In the genomic region with DNA sequence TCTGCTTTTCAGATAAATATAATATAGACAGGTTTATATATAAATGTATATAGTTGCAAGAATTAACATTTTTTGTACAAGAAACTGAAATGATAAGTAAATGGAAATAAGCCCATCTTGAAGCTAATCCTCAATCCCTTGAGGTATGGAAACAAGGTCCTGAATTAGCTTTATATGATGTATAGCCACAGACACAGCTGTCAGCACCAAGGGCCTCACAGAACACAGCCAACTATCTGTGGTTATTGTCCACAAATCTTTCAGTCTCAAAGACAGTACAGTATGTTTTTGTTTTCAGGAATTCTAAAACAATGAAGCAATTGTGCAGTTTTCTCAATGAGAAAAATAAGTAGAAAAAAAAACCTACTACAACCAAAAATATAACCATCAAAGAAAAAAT, we compare ENCODE assay signal across 25 mouse cellular contexts.
"Had no signal": no experiment of that assay in that cellular context is flagged by ENCODE, and none has a peak within 500 bp of the region (broad histone marks: within the 10 kb centered on the region; RNA-seq: fewer than 3 reads in every experiment).

No protein-coding gene starts in this region.

- H3K27me3 ChIP-seq: heart, embryonic 12.5 days; hindbrain, embryonic 12.5 days; intestine, embryonic 15.5 days; limb, embryonic 12.5 days had no signal

- H3K4me3 ChIP-seq: heart, embryonic 10.5 days; heart, embryonic 12.5 days; hindbrain, embryonic 10.5 days; hindbrain, embryonic 12.5 days; intestine, embryonic 15.5 days; layer of hippocampus, adult 2 months; left cerebral cortex, adult 2 months; limb, embryonic 10.5 days; limb, embryonic 12.5 days had no signal

- DNase-seq: gastrocnemius, postnatal 14 days; gastrocnemius, postnatal 36 days; heart, adult 18-20 months; heart, postnatal 10 days; heart, postnatal 4 days; kidney, adult 18-20 months; kidney, adult 8-10 months; kidney, postnatal 10 days; kidney, postnatal 25 days; kidney, postnatal 4 days; liver had no signal

- H3K9ac ChIP-seq: heart, embryonic 12.5 days; hindbrain, embryonic 12.5 days; hindbrain, embryonic 14.5 days; intestine, embryonic 15.5 days; limb, embryonic 12.5 days had no signal

- H3K9me3 ChIP-seq: heart, embryonic 10.5 days; heart, embryonic 12.5 days; hindbrain, embryonic 10.5 days; hindbrain, embryonic 12.5 days; intestine, embryonic 15.5 days; limb, embryonic 10.5 days; limb, embryonic 12.5 days had no signal

- H3K4me1 ChIP-seq: heart, embryonic 10.5 days; heart, embryonic 12.5 days; hindbrain, embryonic 10.5 days; hindbrain, embryonic 12.5 days; intestine, embryonic 15.5 days; limb, embryonic 10.5 days; limb, embryonic 12.5 days had no signal

- H3K4me2 ChIP-seq: heart, embryonic 12.5 days; hindbrain, embryonic 12.5 days; hindbrain, embryonic 14.5 days; intestine, embryonic 15.5 days; limb, embryonic 12.5 days; liver, embryonic 11.5 days had no signal

- ATAC-seq: hindbrain, embryonic 16.5 days; inflammation-experienced regulatory T-cells, adult 6 months; intestine, embryonic 15.5 days; intestine, postnatal 0 days had no signal

- H3K36me3 ChIP-seq: heart, embryonic 10.5 days; heart, embryonic 12.5 days; hindbrain, embryonic 10.5 days; hindbrain, embryonic 12.5 days; intestine, embryonic 15.5 days; limb, embryonic 10.5 days; limb, embryonic 12.5 days had no signal

- H3K27ac ChIP-seq: heart, embryonic 10.5 days; hindbrain, embryonic 10.5 days; hindbrain, embryonic 12.5 days; hindbrain, embryonic 14.5 days; intestine, embryonic 15.5 days; layer of hippocampus, adult 2 months; left cerebral cortex, adult 2 months; limb, embryonic 10.5 days; limb, embryonic 12.5 days had no signal
